In genomic region chr2:28578003-28578402, GRCm38 (mm10) we compare ENCODE assay signal across 9 mouse cellular contexts. TPM values are rescaled to one million over a fixed set of nuclear protein-coding genes. Genes with fewer than 3 reads are reported as not detected.
DNase-seq lines count a peak whose midpoint lies in the region; ATAC-seq and TF ChIP-seq lines count a peak whose summit lies in the region.
"Had no signal": no experiment of that assay in that cellular context is flagged by ENCODE, and none has a peak within 500 bp of the region (broad histone marks: within the 10 kb centered on the region; RNA-seq: fewer than 3 reads in every experiment).

No protein-coding gene starts in this region.

- no peaks in the 10 kb centered on the region; the same call in 1 of the 2 replicates for H3K36me3 ChIP-seq in kidney, adult 2 months (ENCODE audit: control insufficient read depth, insufficient read depth, low read length)
- peaks cover 54% of the 10 kb centered on the region for H3K36me3 ChIP-seq in kidney, embryonic 16.5 days (ENCODE audit: insufficient read depth, low read length)
- peaks cover 39% of the 10 kb centered on the region for H3K36me3 ChIP-seq in liver, postnatal 0 days (replicated peaks; ENCODE audit: insufficient read depth, low read length)
- H3K36me3 ChIP-seq in midbrain, embryonic 16.5 days (ENCODE audit: control insufficient read depth, insufficient read depth, low read length): peaks cover 24% of the 10 kb centered on the region

- peak; percentile 11 for DNase-seq in kidney, adult 2 months
- peak; percentile 19 to 42 for DNase-seq in CD8-positive naive resting alpha-beta T cell, adult 2 months (ENCODE audit: low read depth in 2 of 2, low spot score in 2 of 2)
- peak; percentile 60 for DNase-seq in NIH3T3 (ENCODE audit: low read depth)
- DNase-seq in liver, postnatal 0 days: no peak
- no peak for DNase-seq in right cerebral cortex, postnatal 14 days

- H3K9me3 ChIP-seq in kidney, embryonic 16.5 days (ENCODE audit: low read length): no peaks in the 10 kb centered on the region
- H3K9me3 ChIP-seq in liver, postnatal 0 days (ENCODE audit: low read length): no peaks in the 10 kb centered on the region
- H3K9me3 ChIP-seq in midbrain, embryonic 16.5 days (replicated peaks; ENCODE audit: control insufficient read depth, low read length, poor library complexity, severe bottlenecking): no peaks in the 10 kb centered on the region
- H3K9me3 ChIP-seq: embryonic facial prominence, embryonic 13.5 days; neural tube, embryonic 13.5 days had no signal

- no peak for TF ChIP-seq POLR2A in kidney, adult 2 months (IDR thresholded peaks at IDR 0.05; ENCODE audit: low read depth, low read length)

- no peaks in the 10 kb centered on the region for H3K4me1 ChIP-seq in kidney, adult 2 months (ENCODE audit: control insufficient read depth, insufficient read depth, low read length)
- peaks cover 8% of the 10 kb centered on the region for H3K4me1 ChIP-seq in kidney, embryonic 16.5 days (ENCODE audit: insufficient read depth, low read length)
- H3K4me1 ChIP-seq in liver, postnatal 0 days (ENCODE audit: insufficient read depth): peaks cover 4% of the 10 kb centered on the region; the same call in 1 of the 2 replicates
- peaks cover 15% of the 10 kb centered on the region for H3K4me1 ChIP-seq in midbrain, embryonic 16.5 days (ENCODE audit: control insufficient read depth, insufficient read depth, low read length)

- H3K4me3 ChIP-seq in kidney, adult 2 months (ENCODE audit: insufficient read depth, low read depth, low read length): no peak overlapping the region
- no peak overlapping the region for H3K4me3 ChIP-seq in kidney, embryonic 16.5 days (ENCODE audit: low read length)
- H3K4me3 ChIP-seq in liver, postnatal 0 days (ENCODE audit: low read depth, low read length): no peak overlapping the region
- H3K4me3 ChIP-seq in midbrain, embryonic 16.5 days (ENCODE audit: low read depth, low read length): no peak overlapping the region
- H3K4me3 ChIP-seq: embryonic facial prominence, embryonic 13.5 days; neural tube, embryonic 13.5 days had no signal

- no peak overlapping the region for H3K27ac ChIP-seq in kidney, adult 2 months (ENCODE audit: insufficient read depth, low read depth, low read length)
- no peak overlapping the region for H3K27ac ChIP-seq in kidney, embryonic 16.5 days (ENCODE audit: low read length)
- H3K27ac ChIP-seq in liver, postnatal 0 days (ENCODE audit: low read depth): no peak overlapping the region
- H3K27ac ChIP-seq in midbrain, embryonic 16.5 days (ENCODE audit: low read length): no peak overlapping the region
- H3K27ac ChIP-seq: embryonic facial prominence, embryonic 13.5 days; neural tube, embryonic 13.5 days had no signal

- no peak overlapping the region for H3K4me2 ChIP-seq in kidney, embryonic 16.5 days (replicated peaks; ENCODE audit: low read depth, low read length)
- no peak overlapping the region for H3K4me2 ChIP-seq in liver, postnatal 0 days (ENCODE audit: low read depth, low read length)
- H3K4me2 ChIP-seq in midbrain, embryonic 16.5 days (ENCODE audit: low read length): no peak overlapping the region
- H3K4me2 ChIP-seq: embryonic facial prominence, embryonic 13.5 days; neural tube, embryonic 13.5 days had no signal

- TF ChIP-seq CTCF in kidney, adult 2 months (conservative IDR thresholded peaks at IDR 0.05; ENCODE audit: insufficient read depth, insufficient read length, low read depth, low read length): peak; percentile 45
- TF ChIP-seq CTCF in liver, postnatal 0 days (IDR thresholded peaks at IDR 0.05; ENCODE audit: low read depth): peak; percentile 62

- WGBS in kidney, adult 2 months: 80% methylated on average over 5 of the region's 5 CpGs
- WGBS in kidney, embryonic 16.5 days: 69% methylated on average over 5 of the region's 5 CpGs
- WGBS in liver, postnatal 0 days (ENCODE audit: insufficient replicate concordance): 86% methylated on average over 5 of the region's 5 CpGs
- 60% methylated on average over 5 of the region's 5 CpGs for WGBS in midbrain, embryonic 16.5 days

- TF ChIP-seq EP300 in liver, postnatal 0 days (IDR thresholded peaks at IDR 0.05; ENCODE audit: low read depth): no peak

- H3K27me3 ChIP-seq in kidney, adult 2 months (replicated peaks; ENCODE audit: control insufficient read depth, insufficient read depth, low read length): no peaks in the 10 kb centered on the region
- H3K27me3 ChIP-seq in kidney, embryonic 16.5 days (ENCODE audit: insufficient read depth, low read length): no peaks in the 10 kb centered on the region
- no peaks in the 10 kb centered on the region for H3K27me3 ChIP-seq in liver, postnatal 0 days (ENCODE audit: insufficient read depth, low read length)
- H3K27me3 ChIP-seq in midbrain, embryonic 16.5 days (ENCODE audit: control insufficient read depth, insufficient read depth, low read depth, low read length): no peaks in the 10 kb centered on the region
- H3K27me3 ChIP-seq: embryonic facial prominence, embryonic 13.5 days; neural tube, embryonic 13.5 days had no signal

- no peak for ATAC-seq in kidney, embryonic 16.5 days (ENCODE audit: low FRiP score, low TSS enrichment)
- ATAC-seq in liver, postnatal 0 days: no peak
- no peak for ATAC-seq in midbrain, embryonic 16.5 days

- H3K9ac ChIP-seq in kidney, embryonic 16.5 days (replicated peaks; ENCODE audit: low read length): no peak overlapping the region
- H3K9ac ChIP-seq in liver, postnatal 0 days (replicated peaks): no peak overlapping the region
- no peak overlapping the region for H3K9ac ChIP-seq in midbrain, embryonic 16.5 days (ENCODE audit: low read depth, low read length)
- H3K9ac ChIP-seq: embryonic facial prominence, embryonic 13.5 days; neural tube, embryonic 13.5 days had no signal

RNA-seq across cellular contexts. Expression of gene Gtf3c5, which starts 5.5 kb away (rescaled TPM):
- 20.4 and 20.8 TPM in 2 replicates for polyA plus RNA-seq in kidney, adult 2 months (2012; rRNA removed)
- 48.5 and 49.7 TPM in 2 replicates for polyA plus RNA-seq in kidney, embryonic 16.5 days (2015; fragmentation: Nextera tagmentation; extraction: Ambion mirVana)
- 4.5 and 5.8 TPM in 2 replicates for polyA plus RNA-seq in liver, postnatal 0 days (2015; fragmentation: Nextera tagmentation; extraction: Ambion mirVana)
- 42.3 and 46.3 TPM in 2 replicates for polyA plus RNA-seq in midbrain, embryonic 16.5 days (2015; fragmentation: Nextera tagmentation; extraction: Ambion mirVana)

RNA-seq across cellular contexts. Expression of gene Cel, which starts 14.8 kb away (rescaled TPM):
- polyA plus RNA-seq in kidney, adult 2 months (2012; rRNA removed): 0.15 TPM in 1 of 2 replicates, not detected in the other
- polyA plus RNA-seq in kidney, embryonic 16.5 days (2015; fragmentation: Nextera tagmentation; extraction: Ambion mirVana): not detected in 2 replicates
- 4.7 TPM in 1 of 2 replicates, not detected in the other for polyA plus RNA-seq in liver, postnatal 0 days (2015; fragmentation: Nextera tagmentation; extraction: Ambion mirVana)
- not detected in 2 replicates for polyA plus RNA-seq in midbrain, embryonic 16.5 days (2015; fragmentation: Nextera tagmentation; extraction: Ambion mirVana)
- polyA plus RNA-seq: embryonic facial prominence, embryonic 13.5 days; neural tube, embryonic 13.5 days had no signal

RNA-seq across cellular contexts. Expression of gene Gfi1b, which starts 43.8 kb away (rescaled TPM):
- polyA plus RNA-seq in kidney, adult 2 months (2012; rRNA removed): 0.06 and 0.30 TPM in 2 replicates
- 0.33 and 0.42 TPM in 2 replicates for polyA plus RNA-seq in kidney, embryonic 16.5 days (2015; fragmentation: Nextera tagmentation; extraction: Ambion mirVana)
- 48.9 and 52.2 TPM in 2 replicates for polyA plus RNA-seq in liver, postnatal 0 days (2015; fragmentation: Nextera tagmentation; extraction: Ambion mirVana)
- polyA plus RNA-seq in midbrain, embryonic 16.5 days (2015; fragmentation: Nextera tagmentation; extraction: Ambion mirVana): not detected in 2 replicates

Comparison
In these comparisons a context has a peak if more than half of its experiments do, and no peak if none do; other contexts are left out.
1. DNase-seq: peak in kidney, adult 2 months (single experiment), CD8-positive naive resting alpha-beta T cell, adult 2 months (2 of 2) and NIH3T3 (single experiment); none in liver, postnatal 0 days (single experiment) and right cerebral cortex, postnatal 14 days (single experiment).
2. RNA of gene Gfi1b, which starts 43.8 kb away (polyA plus RNA-seq): 48.9 to 52.2 TPM in liver, postnatal 0 days; 0.33 to 0.42 TPM in kidney, embryonic 16.5 days, 0.06 to 0.30 TPM in kidney, adult 2 months and not detected in midbrain, embryonic 16.5 days; every median in the first group is over 10 times any median in the second.